Mouse (Mus musculus): ENCODE results near the gene Rnf5. TPM values are rescaled to one million over a fixed set of nuclear protein-coding genes. Genes with fewer than 3 reads are reported as not detected.

Gene Rnf5
- total RNA-seq, 1 experiment from 2014 or later, result 91.3 TPM

- peak; percentile 68 for DNase-seq
Observed at GRCm38 (mm10) chr17:34632261-34632691, 28.8 kb upstream of the Rnf5 start.

DNA sequence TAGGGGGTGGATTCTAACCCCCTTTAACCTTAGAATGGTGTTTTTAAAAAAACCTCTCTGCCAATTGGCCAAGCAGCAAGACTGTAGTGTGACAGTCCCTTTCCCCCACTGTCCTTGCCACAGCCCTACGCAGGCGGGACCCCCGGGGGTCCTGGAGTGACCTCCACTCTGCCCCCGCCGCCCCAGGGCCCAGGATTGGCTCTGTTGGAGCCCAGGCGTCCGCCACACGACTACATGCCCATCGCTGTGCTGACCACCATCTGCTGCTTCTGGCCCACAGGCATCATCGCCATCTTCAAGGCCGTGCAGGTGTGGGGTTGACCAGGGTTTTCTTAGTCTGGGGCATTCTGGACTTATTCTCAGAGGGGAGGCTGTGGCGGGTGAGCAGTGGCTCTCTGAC, 28.2 kb upstream of the Rnf5 start:
- DNase-seq, result no peak

DNA sequence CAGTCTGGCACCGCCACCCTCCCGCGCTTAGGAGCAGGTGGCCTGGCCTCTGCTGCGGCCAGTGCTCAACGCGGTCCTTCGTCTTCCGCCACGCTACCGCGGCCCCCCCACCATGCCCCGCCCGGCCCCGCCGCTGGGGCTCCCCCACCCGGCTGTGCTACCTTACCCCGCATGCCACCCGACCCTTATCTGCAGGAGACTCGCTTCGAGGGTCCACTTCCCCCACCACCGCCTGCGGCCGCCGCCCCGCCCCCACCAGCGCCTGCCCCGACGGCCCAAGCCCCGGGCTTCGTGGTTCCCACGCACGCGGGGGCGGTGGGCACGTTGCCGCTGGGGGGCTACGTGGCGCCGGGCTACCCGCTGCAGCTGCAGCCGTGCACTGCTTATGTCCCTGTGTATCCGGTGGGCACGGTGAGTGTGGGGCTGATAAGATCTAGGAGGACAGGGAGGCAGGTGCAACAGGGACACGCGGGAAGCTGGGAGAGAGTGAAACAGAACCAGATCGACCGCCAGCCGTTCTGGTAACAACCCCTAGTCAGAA, 27.3 kb upstream of the Rnf5 start:
- DNase-seq, result no peak

DNA sequence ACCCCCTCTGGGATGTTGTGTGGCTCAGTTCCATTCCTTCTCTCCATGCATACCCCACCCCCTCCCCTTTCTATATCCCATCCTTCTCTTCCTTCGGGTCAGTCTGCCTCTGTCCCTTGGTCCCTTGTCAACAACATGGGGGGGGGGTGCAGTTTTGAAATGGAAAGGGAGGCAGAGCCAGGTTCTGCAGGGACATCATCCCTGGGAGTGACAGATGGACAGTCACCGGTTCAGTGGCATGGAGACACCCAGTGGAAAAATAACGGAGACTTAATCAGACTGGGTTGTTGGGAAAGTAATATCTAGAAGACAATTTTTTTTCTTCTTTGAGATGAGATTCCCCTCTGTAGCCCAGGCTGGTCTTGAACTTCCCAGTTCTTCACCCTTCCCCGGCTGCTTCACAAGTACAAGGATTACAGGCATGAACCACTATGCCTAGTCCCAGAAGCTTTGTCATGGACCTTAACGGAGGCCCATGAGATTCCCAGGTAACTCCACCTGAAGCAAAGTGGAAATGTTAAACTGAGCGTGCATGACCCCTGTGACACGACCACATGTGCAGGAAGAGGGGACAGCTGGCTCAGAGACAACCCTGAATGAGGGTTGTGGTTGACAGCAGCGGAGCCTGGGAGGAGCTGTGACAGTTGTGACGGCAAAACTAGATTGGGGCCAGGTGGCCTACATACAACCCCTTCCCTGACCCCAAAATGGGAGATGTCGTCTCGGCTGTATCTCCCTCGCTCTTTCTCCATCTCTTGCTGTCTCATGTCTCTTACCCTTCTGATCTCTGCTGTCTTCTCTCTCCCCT, 26.5 kb upstream of the Rnf5 start:
- no peak for DNase-seq

DNA sequence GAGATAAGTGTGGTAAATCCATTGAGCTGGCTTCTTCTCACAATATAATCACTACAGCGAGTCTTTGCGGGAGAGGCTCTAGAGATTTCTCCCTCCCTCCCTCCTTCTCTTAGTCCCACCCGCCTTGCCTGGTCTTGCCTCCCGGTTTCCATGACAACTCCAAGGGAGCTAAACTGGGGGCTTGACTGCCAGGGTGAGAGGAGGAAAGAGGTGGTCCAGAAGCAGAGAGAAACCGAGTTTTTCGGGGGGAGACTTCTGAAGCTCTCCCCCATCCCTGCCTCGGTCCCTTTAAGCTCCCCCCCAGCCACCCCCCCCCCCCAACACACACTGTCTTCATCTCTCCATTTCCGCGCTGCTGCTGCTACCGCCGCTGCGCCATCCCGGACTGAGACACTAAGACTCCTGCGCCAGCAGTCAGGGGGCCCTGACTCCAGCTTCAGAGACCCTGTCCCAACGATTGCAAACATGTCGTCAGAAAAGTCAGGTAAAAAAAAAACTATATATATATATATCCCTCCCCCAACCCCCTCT, 25.8 kb upstream of the Rnf5 start, which contains the start of gene Prrt1:
TSS of gene Prrt1 (plus strand) at position 313 of the 531 bp plus-strand sequence.
- no peak for DNase-seq

- DNase-seq, result no peak
Observed at GRCm38 (mm10) chr17:34628644-34628967, 25.1 kb upstream of the Rnf5 start.

DNA sequence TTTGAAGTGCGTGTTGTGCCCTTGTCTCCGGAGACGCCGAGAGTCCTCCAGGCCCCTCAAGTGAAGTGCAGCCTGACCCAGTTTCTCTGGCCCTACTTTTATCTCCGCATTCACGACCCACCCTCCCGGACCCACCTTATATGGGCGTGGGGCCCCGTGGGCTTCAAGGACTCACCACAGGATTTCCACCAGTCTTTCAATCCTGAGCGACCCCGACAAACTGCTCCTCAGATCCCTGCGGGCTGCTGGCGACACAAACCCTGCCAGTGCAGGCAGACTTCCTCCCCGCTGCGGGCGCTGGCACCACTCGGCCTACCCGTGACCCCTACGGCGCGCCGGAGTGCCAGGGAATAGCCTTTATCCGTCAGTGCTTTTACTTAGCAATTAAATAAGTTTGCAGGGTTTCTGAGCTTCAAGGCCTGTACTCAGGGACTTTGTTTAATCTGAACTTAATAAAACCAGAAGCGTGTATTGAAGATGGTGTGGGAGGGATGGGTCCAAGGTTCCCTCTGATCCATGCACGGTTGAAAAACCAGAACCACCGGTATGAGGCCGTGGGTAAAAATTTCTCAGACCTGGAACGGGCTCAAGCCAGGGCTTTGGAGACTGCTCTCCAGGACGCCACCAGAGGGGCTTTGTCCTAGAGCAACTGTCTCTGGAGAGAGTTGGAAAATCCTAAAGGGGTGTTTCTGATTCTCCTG, 24.6 kb upstream of the Rnf5 start, which contains the start of gene Ppt2:
TSS of gene Ppt2 (minus strand) at position 568 of the 701 bp plus-strand sequence.
- DNase-seq, result peak; percentile 70

- DNase-seq, result peak; percentile 87
Observed at GRCm38 (mm10) chr17:34627093-34627942, 23.8 kb upstream of the Rnf5 start.

GRCm38 (mm10) chr17:34626773-34627092, 23.2 kb upstream of the Rnf5 start:
- DNase-seq, result no peak

DNA sequence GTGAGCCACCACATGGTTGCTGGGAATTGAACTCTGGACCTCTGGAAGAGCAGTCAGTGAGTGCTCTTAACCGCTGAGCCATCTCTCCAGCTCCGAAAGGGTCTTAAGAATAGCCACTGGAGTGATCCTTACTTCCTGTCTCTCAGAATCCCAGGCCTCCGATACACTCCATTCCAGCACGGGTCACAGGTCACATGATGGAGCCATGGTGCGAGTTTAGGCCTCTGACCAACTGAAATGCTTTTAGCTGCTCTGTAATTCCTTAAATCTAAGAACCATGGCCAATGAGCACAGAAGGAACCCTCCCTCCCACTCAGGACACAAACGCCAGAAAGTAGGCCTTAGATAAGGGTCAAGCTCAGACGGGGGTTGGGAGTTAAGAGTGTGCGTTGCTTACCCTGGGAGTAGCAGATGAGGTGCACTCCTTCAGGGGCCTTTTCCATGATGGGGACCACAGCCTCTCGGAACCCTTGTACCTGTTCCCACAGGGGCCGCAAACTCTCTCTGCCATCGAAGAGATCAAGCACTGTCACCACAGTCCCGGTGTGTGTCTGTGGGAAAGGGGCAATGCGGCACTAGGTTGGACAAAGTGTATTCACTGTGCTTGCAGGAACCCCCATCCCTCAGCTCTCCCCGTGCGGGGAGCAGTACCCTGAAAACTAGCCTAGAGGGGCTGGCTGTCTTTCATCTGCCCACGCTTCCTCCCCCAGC, 22.7 kb upstream of the Rnf5 start:
- DNase-seq, result no peak

DNA sequence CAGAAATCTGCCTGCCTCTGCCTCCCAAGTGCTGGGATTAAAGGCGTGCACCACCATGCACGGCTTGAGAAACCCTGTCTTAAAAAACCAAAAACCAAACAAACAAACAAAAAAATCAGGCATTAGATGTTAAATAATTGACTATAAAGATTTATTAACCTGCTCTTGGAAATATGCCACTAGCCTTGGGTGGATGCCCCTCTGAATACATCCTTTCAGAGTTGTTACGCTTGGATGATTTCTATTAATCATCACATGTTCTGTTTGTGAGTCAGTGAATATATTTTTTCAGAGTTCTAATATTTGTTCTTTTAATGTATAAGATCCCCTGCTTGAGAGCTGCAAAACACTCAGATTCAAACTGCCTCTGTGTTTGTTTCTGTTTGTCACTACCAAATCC, 21.5 kb upstream of the Rnf5 start:
- no peak for DNase-seq

DNA sequence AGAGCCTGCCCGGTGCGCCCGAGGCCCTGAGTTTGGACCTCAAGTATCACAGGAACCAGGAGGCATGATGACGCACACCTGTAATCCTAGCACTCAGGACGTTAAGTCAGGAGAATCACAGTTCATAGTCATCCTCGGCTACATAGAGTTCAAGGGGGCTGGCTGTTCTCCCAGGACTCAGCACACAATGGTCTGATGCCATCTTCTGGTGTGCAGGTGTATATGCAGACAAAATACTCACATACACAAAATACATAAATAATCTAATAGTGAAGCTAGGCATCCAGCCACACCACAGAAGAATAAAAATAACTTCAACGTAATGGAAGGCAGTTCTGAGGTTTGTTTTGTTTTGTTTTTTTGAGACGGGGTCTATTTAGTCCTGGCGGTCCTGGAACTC, 19.7 kb upstream of the Rnf5 start:
- DNase-seq, result no peak

DNA sequence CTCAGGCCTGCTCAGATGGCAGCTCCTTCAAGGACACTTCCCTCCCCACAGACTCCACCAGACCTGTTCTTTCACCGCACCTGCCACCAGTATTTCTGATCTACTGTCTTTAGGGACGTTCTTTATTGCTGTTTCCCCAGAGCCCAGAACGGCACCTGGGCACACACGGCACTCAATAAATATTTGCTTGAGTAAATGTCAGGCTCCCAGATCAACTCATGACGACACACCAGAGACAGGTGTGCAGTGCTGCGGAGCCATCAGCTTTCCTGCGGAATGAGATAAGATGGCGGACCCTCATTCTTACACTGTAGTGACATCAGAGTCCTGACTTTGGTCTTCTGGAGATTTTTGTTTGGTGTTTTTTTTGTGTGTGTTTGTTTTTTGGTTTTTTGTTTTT, 17.5 kb upstream of the Rnf5 start:
- DNase-seq, result no peak

DNA sequence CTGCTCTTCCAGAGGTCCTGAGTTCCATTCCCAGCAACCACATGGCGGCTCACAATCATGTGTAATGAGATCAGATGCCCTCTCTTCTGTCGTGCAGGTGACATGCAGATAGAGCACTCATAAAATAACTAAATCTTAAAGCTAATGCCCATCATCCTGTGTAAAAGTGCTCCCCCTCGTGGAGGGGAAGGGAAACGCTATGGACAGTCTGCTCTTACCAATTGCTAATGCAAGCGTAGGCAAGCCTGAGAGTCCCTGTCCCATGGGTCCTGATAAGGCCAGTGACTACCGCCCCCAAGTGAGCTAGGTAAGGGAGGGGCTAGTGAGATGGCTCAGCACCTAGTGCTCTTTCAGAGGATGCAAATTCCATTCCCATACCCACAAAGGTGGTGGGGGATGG, 15.5 kb upstream of the Rnf5 start:
- peak; percentile 73 for DNase-seq

- no peak for DNase-seq
Observed at GRCm38 (mm10) chr17:34615871-34616270, 12.4 kb upstream of the Rnf5 start, which contains the start of gene Egfl8. Gene Egfl8 (minus strand): TSS chr17:34615971.

DNA sequence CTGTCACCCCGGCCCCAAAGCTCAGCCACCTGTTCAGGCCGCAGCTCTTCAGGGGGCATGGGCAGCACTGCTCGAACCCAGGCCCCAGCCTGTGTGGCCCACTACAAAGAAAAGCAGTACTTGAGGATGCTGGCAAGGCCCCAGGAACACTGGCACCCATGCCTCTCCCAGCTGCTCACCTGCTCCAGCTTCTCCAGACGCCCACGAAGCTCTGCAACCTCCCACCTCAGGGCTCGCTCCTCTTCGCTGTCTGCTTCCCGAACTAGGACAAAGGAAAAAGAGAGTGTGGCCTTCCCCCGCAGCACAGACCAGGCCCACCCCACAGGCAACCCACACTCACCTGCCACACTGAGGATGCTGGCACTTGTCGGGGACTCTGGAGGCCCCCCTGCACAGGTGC, 10.3 kb upstream of the Rnf5 start:
- DNase-seq, result no peak

- DNase-seq, result no peak
Observed at GRCm38 (mm10) chr17:34613054-34613645, 9.7 kb upstream of the Rnf5 start.

GRCm38 (mm10) chr17:34611050-34611449, 7.6 kb upstream of the Rnf5 start:
- DNase-seq, result no peak

DNA sequence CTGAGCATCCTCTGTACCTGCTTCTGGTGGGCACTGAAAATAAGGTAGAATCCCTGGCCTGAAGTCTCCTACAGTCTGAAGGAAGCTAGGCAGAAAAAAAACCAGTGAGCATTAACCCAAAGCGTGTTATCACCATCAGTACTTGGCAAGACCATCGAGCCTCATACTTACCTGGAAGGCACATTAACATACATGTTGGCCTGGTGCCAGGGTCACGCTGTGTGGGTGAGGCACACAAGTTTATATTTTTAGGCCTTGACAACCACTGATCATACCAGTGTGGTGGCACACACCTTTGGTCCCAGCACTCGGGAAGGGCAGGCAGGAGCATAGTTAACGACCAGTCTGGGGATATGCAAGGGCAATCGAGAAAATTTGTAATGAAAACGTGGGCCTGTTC, 4.5 kb upstream of the Rnf5 start:
- DNase-seq, result no peak

- DNase-seq, result no peak
Observed at GRCm38 (mm10) chr17:34606186-34607039, 2.9 kb upstream of the Rnf5 start.

Measured in adrenal gland, postnatal 25 days (tissue).